Mouse (Mus musculus): Measurements from ENCODE around the gene Wdr54.

Gene Wdr54

GRCm38 (mm10) chr6:83120930-83121862 is 35.0 kb downstream of the Wdr54 start, which contains the start of gene Wbp1:
Wbp1 (minus strand) TSS chr6:83121559.
- peak within 1 kb of the TSS; percentile 91 for H3K4me3 ChIP-seq (replicated peaks; ENCODE audit: low read length)
- H3K4me1 ChIP-seq (replicated peaks; ENCODE audit: low read depth, low read length), result peaks cover 76% of the 10 kb centered on the region
- no peaks in the 10 kb centered on the region for H3K27me3 ChIP-seq (ENCODE audit: insufficient read depth, low read length)
- TF ChIP-seq POU5F1 (IDR thresholded peaks at IDR 0.05; ENCODE audit: borderline replicate concordance, low read length), result no peak
- TF ChIP-seq NANOG (IDR thresholded peaks at IDR 0.05; ENCODE audit: borderline replicate concordance, low read length), result no peak
- TF ChIP-seq CTCF (conservative IDR thresholded peaks at IDR 0.05; ENCODE audit: low read length), result no peak
- H3K9me3 ChIP-seq (ENCODE audit: low read length), result no peaks in the 10 kb centered on the region
- H3K36me3 ChIP-seq (ENCODE audit: insufficient read depth, low read length), result peaks cover 48% of the 10 kb centered on the region

DNA sequence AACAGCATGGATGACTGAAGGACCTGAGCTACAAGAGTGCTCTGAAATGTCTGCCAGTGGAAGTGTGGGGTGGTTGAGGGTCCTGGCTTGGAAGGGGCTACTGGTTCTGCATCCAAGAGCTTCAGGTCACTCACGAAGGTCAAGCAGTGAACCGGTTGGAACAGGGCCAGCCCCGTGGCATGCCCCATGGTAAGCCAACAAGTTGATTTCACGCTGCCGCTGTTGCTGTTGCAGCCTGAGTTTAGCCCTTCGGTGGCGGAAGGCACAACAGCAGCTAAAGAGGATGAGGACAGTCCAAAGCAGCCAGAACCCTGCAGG is 36.5 kb downstream of the Wdr54 start:
- no peaks in the 10 kb centered on the region for H3K27me3 ChIP-seq (ENCODE audit: insufficient read depth, low read length)
- TF ChIP-seq POU5F1 (IDR thresholded peaks at IDR 0.05; ENCODE audit: borderline replicate concordance, low read length) (no peak), NANOG (IDR thresholded peaks at IDR 0.05; ENCODE audit: borderline replicate concordance, low read length) (no peak), CTCF (conservative IDR thresholded peaks at IDR 0.05; ENCODE audit: low read length) (no peak)
- H3K4me3 ChIP-seq (replicated peaks; ENCODE audit: low read length), result peak overlapping the region; percentile 91; the same call in 1 of the 2 replicates
- H3K36me3 ChIP-seq (ENCODE audit: insufficient read depth, low read length), result peaks cover 48% of the 10 kb centered on the region
- no peaks in the 10 kb centered on the region for H3K9me3 ChIP-seq (ENCODE audit: low read length)
- peaks cover 73% of the 10 kb centered on the region for H3K4me1 ChIP-seq (replicated peaks; ENCODE audit: low read depth, low read length)

DNA sequence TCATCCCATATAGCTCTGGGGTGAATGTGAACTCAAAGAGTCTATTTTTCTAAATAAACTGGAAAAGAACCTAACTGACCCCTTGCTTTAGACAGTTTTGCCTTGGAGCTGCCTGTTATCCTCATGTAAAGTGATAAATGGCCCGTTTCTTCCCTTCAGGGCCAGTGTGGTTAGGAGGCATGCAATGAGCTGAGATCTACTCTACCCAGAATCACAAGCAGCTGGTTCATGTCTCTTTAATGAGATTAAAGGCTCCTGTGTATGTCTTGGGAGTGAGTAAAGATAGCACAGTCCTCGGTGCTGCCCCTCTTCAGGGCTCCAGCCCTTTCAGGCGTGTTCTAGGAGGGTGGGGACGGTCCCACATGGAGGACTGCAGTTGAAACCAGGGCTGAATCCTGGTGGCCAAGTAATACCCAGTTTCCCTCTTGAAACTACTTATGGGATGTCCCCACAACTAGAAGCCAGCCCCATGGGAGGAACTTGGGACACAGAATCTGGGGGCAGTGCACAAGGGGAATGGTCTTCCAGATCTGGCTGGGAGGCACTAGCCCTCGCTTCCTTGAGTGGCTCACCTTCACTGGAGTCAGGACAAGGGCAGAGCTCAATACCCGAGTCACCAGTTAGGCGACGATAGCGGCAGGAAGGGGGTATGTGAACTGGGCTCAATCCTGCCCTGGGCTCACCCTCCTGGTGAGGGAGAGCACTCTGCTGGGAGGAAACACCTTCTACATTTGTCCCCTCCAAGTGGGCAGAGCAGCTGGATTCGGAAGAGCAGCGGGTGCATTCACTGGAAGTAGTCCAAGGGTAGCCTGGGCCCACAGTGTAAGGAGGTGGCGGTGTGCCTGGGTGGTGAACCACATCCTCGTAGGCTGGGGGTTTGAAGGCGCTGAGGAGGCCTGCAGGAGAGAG is 37.1 kb downstream of the Wdr54 start:
- Histone ChIP-seq H3K27me3 (ENCODE audit: insufficient read depth, low read length) (no peaks in the 10 kb centered on the region), H3K9me3 (ENCODE audit: low read length) (no peaks in the 10 kb centered on the region), H3K4me1 (replicated peaks; ENCODE audit: low read depth, low read length) (peaks cover 73% of the 10 kb centered on the region), H3K36me3 (ENCODE audit: insufficient read depth, low read length) (peaks cover 48% of the 10 kb centered on the region), H3K4me3 (replicated peaks; ENCODE audit: low read length) (0 out of 2 replicates have a peak overlapping the region, but pooled peaks have one; percentile 3)
- TF ChIP-seq CTCF (conservative IDR thresholded peaks at IDR 0.05; ENCODE audit: low read length) (no peak), NANOG (IDR thresholded peaks at IDR 0.05; ENCODE audit: borderline replicate concordance, low read length) (no peak), POU5F1 (IDR thresholded peaks at IDR 0.05; ENCODE audit: borderline replicate concordance, low read length) (no peak)

- Histone ChIP-seq H3K36me3 (ENCODE audit: insufficient read depth, low read length) (peaks cover 42% of the 10 kb centered on the region), H3K9me3 (ENCODE audit: low read length) (no peaks in the 10 kb centered on the region), H3K4me3 (replicated peaks; ENCODE audit: low read length) (no peak overlapping the region), H3K4me1 (replicated peaks; ENCODE audit: low read depth, low read length) (peaks cover 71% of the 10 kb centered on the region), H3K27me3 (ENCODE audit: insufficient read depth, low read length) (no peaks in the 10 kb centered on the region)
- no peak for TF ChIP-seq POU5F1 (IDR thresholded peaks at IDR 0.05; ENCODE audit: borderline replicate concordance, low read length)
- no peak for TF ChIP-seq NANOG (IDR thresholded peaks at IDR 0.05; ENCODE audit: borderline replicate concordance, low read length)
- no peak for TF ChIP-seq CTCF (conservative IDR thresholded peaks at IDR 0.05; ENCODE audit: low read length)
These were observed 37.8 kb downstream of the Wdr54 start for GRCm38 (mm10) chr6:83118369-83118768.

- no peaks in the 10 kb centered on the region for H3K27me3 ChIP-seq (ENCODE audit: insufficient read depth, low read length)
- H3K4me3 ChIP-seq (replicated peaks; ENCODE audit: low read length), result peak overlapping the region; percentile 13; the same call in 1 of the 2 replicates
- no peak for TF ChIP-seq NANOG (IDR thresholded peaks at IDR 0.05; ENCODE audit: borderline replicate concordance, low read length)
- no peak for TF ChIP-seq POU5F1 (IDR thresholded peaks at IDR 0.05; ENCODE audit: borderline replicate concordance, low read length)
- no peak for TF ChIP-seq CTCF (conservative IDR thresholded peaks at IDR 0.05; ENCODE audit: low read length)
These were observed 38.6 kb downstream of the Wdr54 start for GRCm38 (mm10) chr6:83117616-83118015.

DNA sequence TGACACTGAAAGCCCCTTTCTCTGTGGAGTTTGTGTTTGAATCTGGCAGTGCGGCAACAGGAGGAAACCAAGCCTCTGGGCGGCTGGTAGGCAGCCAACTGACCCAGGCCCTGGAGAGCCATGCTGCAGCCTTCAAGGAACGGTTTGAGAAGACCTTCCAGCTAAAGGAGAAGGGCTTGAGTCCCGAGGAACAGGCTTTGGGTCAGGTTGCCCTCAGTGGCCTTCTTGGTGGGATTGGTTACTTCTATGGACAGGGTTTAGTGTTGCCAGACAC is 39.1 kb downstream of the Wdr54 start:
- peaks cover 37% of the 10 kb centered on the region for H3K36me3 ChIP-seq (ENCODE audit: insufficient read depth, low read length)
- peak overlapping the region; percentile 89; the same call in 1 of the 2 replicates for H3K4me3 ChIP-seq (replicated peaks; ENCODE audit: low read length)
- peaks cover 60% of the 10 kb centered on the region for H3K4me1 ChIP-seq (replicated peaks; ENCODE audit: low read depth, low read length)
- TF ChIP-seq NANOG (IDR thresholded peaks at IDR 0.05; ENCODE audit: borderline replicate concordance, low read length) (no peak), POU5F1 (IDR thresholded peaks at IDR 0.05; ENCODE audit: borderline replicate concordance, low read length) (no peak), CTCF (conservative IDR thresholded peaks at IDR 0.05; ENCODE audit: low read length) (no peak)
- H3K9me3 ChIP-seq (ENCODE audit: low read length), result no peaks in the 10 kb centered on the region
- H3K27me3 ChIP-seq (ENCODE audit: insufficient read depth, low read length), result no peaks in the 10 kb centered on the region

More at GRCm38 (mm10) chr6:83117616-83118015, 38.6 kb downstream of the Wdr54 start:
- no peaks in the 10 kb centered on the region for H3K9me3 ChIP-seq (ENCODE audit: low read length)
- peaks cover 65% of the 10 kb centered on the region for H3K4me1 ChIP-seq (replicated peaks; ENCODE audit: low read depth, low read length)
- peaks cover 37% of the 10 kb centered on the region for H3K36me3 ChIP-seq (ENCODE audit: insufficient read depth, low read length)

GRCm38 (mm10) chr6:83116373-83117164 is 39.6 kb downstream of the Wdr54 start:
- H3K36me3 ChIP-seq (ENCODE audit: insufficient read depth, low read length), result peaks cover 37% of the 10 kb centered on the region
- H3K27me3 ChIP-seq (ENCODE audit: insufficient read depth, low read length), result no peaks in the 10 kb centered on the region
- H3K4me1 ChIP-seq (replicated peaks; ENCODE audit: low read depth, low read length), result peaks cover 64% of the 10 kb centered on the region
- no peak for TF ChIP-seq POU5F1 (IDR thresholded peaks at IDR 0.05; ENCODE audit: borderline replicate concordance, low read length)
- TF ChIP-seq CTCF (conservative IDR thresholded peaks at IDR 0.05; ENCODE audit: low read length), result no peak
- no peak for TF ChIP-seq NANOG (IDR thresholded peaks at IDR 0.05; ENCODE audit: borderline replicate concordance, low read length)
- peak overlapping the region; percentile 89 for H3K4me3 ChIP-seq (replicated peaks; ENCODE audit: low read length)
- no peaks in the 10 kb centered on the region for H3K9me3 ChIP-seq (ENCODE audit: low read length)

Data from E14TG2a.4 (cell line).